Mouse (Mus musculus): Measurements from ENCODE around the gene Gm20388. TPM values are rescaled to one million over a fixed set of nuclear protein-coding genes. Genes with fewer than 3 reads are reported as not detected.

Gm20388 gene
- polyA plus RNA-seq, 1 experiment from 2014 or later = not detected

DNA sequence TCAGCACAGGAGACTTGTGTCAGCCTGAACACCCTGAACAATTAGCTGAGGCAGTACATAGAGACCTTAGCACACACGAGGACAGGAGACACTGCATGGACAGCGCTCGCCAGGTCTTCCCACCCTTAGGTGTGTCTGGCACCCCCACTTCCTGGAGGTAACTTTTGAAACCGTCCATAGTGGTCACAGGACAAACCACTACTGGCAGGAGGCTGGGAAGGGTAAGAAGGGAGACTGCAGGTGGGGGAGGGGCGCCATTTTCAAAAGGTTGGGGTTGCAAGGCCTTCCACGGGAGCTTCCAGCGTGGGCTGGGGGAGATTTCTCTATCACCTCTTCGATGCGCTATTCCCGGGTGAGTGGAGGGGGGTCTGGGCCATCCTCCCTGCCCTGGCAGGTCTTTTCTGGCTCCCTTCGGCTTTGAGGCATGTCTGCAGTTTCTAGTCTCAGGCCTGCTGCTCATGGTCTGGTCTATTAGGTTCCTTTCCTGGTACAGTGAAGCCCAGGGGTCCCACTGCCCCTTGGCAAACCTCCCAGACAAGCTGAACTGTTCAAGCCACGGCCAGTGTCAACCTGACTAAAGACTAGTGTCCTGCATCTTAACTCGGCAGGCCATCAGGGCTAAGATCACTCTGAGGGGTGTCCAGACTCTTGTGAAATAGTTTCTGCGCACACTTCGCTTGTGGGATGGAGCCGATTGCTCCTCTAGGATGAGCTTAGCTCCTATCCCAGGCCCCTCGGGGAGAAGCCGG lies 2521.2 kb downstream of the Gm20388 start:
- H3K9ac ChIP-seq = peak overlapping the region; percentile 46
- no peaks in the 10 kb centered on the region for H3K9me3 ChIP-seq (ENCODE audit: control insufficient read depth, low read length)
- no peak for ATAC-seq (ENCODE audit: low FRiP score)
- peaks cover 6% of the 10 kb centered on the region; the same call in 1 of the 2 replicates for H3K27me3 ChIP-seq (ENCODE audit: control insufficient read depth, insufficient read depth, low read length)
- H3K36me3 ChIP-seq (replicated peaks; ENCODE audit: control insufficient read depth, insufficient read depth) = peaks cover 36% of the 10 kb centered on the region
- 44% methylated on average over 18 of the region's 18 CpGs for WGBS
- H3K4me1 ChIP-seq (replicated peaks; ENCODE audit: control insufficient read depth, insufficient read depth, low read length) = peaks cover 9% of the 10 kb centered on the region
- DNase-seq (ENCODE audit: low spot score) = no peak
- H3K27ac ChIP-seq = no peak overlapping the region
- H3K4me2 ChIP-seq (replicated peaks) = peak overlapping the region; percentile 52
- peak overlapping the region; percentile 30 for H3K4me3 ChIP-seq (replicated peaks; ENCODE audit: low read length)

DNA sequence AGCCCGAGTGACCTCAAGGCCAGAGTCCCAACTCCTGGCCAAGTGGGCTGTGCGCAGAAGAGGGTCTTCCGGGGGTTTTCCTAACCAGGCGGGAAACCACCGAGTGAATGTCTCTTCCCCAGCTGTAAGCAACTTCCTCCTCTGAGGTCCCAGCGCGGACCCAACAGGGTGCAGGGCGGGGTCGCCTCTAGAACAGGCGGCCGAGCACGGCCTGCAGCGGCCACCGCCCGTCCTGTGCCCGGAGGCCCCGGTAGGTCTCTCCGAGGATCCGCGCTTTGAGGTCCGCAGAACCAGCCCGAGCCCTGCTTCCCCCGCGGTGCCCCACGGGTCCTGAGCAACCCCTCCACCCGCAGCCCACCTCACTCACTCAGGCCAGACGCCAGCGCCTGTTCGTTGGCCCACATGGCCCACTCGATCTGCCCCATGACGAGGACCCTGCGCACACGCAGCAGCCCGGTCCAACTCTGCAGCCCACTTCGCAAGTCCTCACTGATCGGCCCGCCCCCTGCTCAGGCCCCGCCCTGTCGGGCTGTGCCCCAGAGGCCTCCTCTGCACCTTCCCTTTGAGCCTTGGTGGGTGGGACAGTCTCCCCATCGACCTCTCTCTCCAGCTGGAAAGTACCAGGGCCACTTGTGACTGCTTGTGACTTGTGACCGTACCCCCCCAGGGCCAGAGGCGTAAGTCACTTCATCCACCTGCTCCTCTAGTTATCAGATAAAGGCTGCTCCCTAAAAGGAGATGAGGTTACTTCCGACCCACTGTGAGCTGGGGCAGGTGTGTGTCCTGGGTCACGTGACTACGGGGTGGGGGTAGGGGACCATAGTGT lies 2522.0 kb downstream of the Gm20388 start, which contains the start of gene Cyba:
Gene Cyba, minus strand, starts transcription at position 488 of the 826 bp plus-strand sequence.
- Histone ChIP-seq H3K27ac (no peak within 1 kb of the TSS), H3K4me1 (replicated peaks; ENCODE audit: control insufficient read depth, insufficient read depth, low read length) (peaks cover 9% of the 10 kb centered on the region)
- WGBS = 7% methylated on average over 44 of the region's 45 CpGs

DNA sequence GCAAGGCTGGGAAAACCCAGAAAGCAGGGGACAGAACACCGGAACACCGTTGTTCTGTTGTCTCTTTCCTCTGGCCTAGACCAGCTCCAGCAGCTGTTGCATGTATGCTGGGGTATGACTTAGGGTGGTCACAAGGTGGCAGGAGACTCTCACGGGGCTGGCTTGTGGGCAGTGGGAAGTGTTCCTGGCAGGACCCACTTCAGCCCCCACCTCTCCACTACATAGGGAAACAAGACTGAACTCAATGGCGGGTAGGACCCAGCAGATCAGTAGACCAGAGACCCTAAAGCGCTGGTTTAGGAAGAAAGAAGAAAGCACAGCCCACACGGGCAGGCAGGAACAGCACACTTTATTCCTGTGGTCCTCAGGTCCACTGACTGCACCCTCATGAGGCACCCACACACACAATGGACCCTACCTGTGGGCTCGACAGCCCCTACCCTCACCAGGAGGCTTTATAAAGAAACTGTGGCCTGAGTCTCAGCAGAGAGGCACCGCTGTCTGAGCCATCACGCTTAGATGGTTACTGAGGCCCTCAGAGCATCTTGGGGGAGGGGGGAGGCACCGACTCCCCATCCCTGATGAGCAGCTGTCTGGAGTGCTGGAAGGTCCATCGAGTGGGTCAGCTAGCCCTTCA lies 2522.7 kb downstream of the Gm20388 start:
- ATAC-seq (ENCODE audit: low FRiP score) = no peak
- Histone ChIP-seq H3K9ac (no peak overlapping the region), H3K9me3 (ENCODE audit: control insufficient read depth, low read length) (no peaks in the 10 kb centered on the region), H3K4me2 (replicated peaks) (no peak overlapping the region; the same call in 1 of the 2 replicates), H3K27ac (no peak overlapping the region), H3K27me3 (ENCODE audit: control insufficient read depth, insufficient read depth, low read length) (peaks cover 6% of the 10 kb centered on the region; the same call in 1 of the 2 replicates), H3K4me3 (replicated peaks; ENCODE audit: low read length) (no peak overlapping the region), H3K4me1 (replicated peaks; ENCODE audit: control insufficient read depth, insufficient read depth, low read length) (peaks cover 9% of the 10 kb centered on the region), H3K36me3 (replicated peaks; ENCODE audit: control insufficient read depth, insufficient read depth) (peaks cover 50% of the 10 kb centered on the region)
- 76% methylated on average over 11 of the region's 11 CpGs for WGBS
- no peak for DNase-seq (ENCODE audit: low spot score)

More for the DNA sequence above, 2522.0 kb downstream of the Gm20388 start, which contains the start of gene Cyba:
- ATAC-seq (ENCODE audit: low FRiP score) = peak; percentile 55; the same call in 1 of the 2 replicates
- peaks cover 43% of the 10 kb centered on the region for H3K36me3 ChIP-seq (replicated peaks; ENCODE audit: control insufficient read depth, insufficient read depth)
- no peak for DNase-seq (ENCODE audit: low spot score)
- H3K27me3 ChIP-seq (ENCODE audit: control insufficient read depth, insufficient read depth, low read length) = peaks cover 6% of the 10 kb centered on the region; the same call in 1 of the 2 replicates
- H3K4me3 ChIP-seq (replicated peaks; ENCODE audit: low read length) = peak within 1 kb of the TSS; percentile 30
- H3K4me2 ChIP-seq (replicated peaks) = peak within 1 kb of the TSS; percentile 52
- peak within 1 kb of the TSS; percentile 46 for H3K9ac ChIP-seq
- no peaks in the 10 kb centered on the region for H3K9me3 ChIP-seq (ENCODE audit: control insufficient read depth, low read length)

DNA sequence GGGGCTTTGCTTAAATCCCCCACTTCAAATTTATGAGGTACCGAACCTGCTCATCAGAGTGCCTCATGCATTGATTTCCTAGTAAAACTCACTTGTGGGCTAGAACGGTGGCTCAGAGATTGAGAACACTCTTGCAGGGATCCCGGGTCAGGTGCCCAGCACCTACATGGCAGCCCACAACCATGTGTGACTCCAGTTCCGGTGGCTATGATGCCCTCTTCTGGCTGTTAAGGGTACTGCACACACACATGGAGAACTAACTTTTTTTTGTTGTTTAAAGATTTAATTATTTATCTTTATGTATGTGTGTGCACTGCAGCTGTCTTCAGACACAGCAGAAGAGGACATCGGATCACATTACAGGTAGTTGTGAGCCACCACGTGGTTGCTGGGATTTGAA lies 2524.7 kb downstream of the Gm20388 start:
- Histone ChIP-seq H3K9me3 (ENCODE audit: control insufficient read depth, low read length) (no peaks in the 10 kb centered on the region), H3K27me3 (ENCODE audit: control insufficient read depth, insufficient read depth, low read length) (peaks cover 6% of the 10 kb centered on the region; the same call in 1 of the 2 replicates), H3K27ac (no peak overlapping the region), H3K4me1 (replicated peaks; ENCODE audit: control insufficient read depth, insufficient read depth, low read length) (peaks cover 9% of the 10 kb centered on the region), H3K4me2 (replicated peaks) (no peak overlapping the region), H3K36me3 (replicated peaks; ENCODE audit: control insufficient read depth, insufficient read depth) (peaks cover 61% of the 10 kb centered on the region), H3K4me3 (replicated peaks; ENCODE audit: low read length) (no peak overlapping the region), H3K9ac (no peak overlapping the region)
- 93% methylated on average over 6 of the region's 6 CpGs for WGBS
- ATAC-seq (ENCODE audit: low FRiP score) (no peak), DNase-seq (ENCODE audit: low spot score) (no peak)

DNA sequence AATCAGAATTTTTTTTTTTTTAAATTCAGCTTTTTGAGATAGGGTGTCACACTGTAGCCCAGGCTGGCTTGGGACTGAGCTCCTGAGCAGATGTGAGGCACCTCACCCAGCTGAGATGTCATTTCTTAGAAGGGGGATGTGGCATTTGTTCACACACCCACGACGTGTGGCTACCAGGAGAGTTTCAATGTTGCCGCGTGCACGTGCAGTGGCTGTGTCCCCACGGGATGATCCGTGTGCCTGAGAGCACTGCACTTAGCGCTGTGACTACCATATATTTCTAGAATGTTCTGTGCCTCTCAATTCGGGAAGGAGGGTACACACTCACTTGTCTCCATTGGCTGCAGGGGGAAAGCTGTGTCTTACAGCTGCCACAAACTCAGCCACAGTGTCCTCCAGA lies 2525.5 kb downstream of the Gm20388 start:
- ATAC-seq (ENCODE audit: low FRiP score) (no peak), DNase-seq (ENCODE audit: low spot score) (no peak)
- Histone ChIP-seq H3K4me3 (replicated peaks; ENCODE audit: low read length) (no peak overlapping the region), H3K27me3 (ENCODE audit: control insufficient read depth, insufficient read depth, low read length) (peaks cover 6% of the 10 kb centered on the region; the same call in 1 of the 2 replicates), H3K4me2 (replicated peaks) (no peak overlapping the region), H3K9me3 (ENCODE audit: control insufficient read depth, low read length) (no peaks in the 10 kb centered on the region), H3K9ac (no peak overlapping the region), H3K36me3 (replicated peaks; ENCODE audit: control insufficient read depth, insufficient read depth) (peaks cover 61% of the 10 kb centered on the region), H3K27ac (no peak overlapping the region), H3K4me1 (replicated peaks; ENCODE audit: control insufficient read depth, insufficient read depth, low read length) (peaks cover 9% of the 10 kb centered on the region)
- WGBS = 95% methylated on average over 9 of the region's 9 CpGs

DNA sequence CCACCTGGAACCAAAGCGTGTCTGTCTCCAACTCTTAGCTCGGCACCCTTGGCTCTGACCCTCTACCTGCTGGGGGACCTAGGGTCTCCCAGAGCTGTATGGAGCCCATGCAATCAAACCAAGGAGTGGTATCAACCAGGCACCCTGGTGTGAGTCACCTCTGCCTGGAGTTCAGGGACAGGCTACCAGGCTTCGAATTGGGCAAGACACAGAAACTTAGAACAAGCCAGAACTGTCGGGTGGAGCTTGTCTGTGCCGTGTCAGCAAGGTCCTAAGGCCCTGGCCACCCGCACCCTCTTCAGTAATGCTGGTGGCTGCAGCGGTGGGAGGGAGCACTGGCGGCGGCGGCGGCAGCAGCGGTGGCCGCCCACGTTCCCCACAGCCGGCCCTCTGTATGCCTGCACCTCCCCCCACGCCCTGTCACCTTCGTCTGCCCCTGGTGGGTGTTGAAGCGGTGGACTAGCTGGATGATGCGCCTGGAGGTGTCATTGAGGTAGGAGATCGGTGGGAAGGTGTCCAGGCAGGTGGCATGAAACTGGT lies 2526.0 kb downstream of the Gm20388 start:
- Histone ChIP-seq H3K27ac (no peak overlapping the region), H3K4me3 (replicated peaks; ENCODE audit: low read length) (no peak overlapping the region), H3K27me3 (ENCODE audit: control insufficient read depth, insufficient read depth, low read length) (peaks cover 6% of the 10 kb centered on the region; the same call in 1 of the 2 replicates), H3K4me2 (replicated peaks) (no peak overlapping the region), H3K36me3 (replicated peaks; ENCODE audit: control insufficient read depth, insufficient read depth) (peaks cover 61% of the 10 kb centered on the region), H3K4me1 (replicated peaks; ENCODE audit: control insufficient read depth, insufficient read depth, low read length) (peaks cover 6% of the 10 kb centered on the region), H3K9me3 (ENCODE audit: control insufficient read depth, low read length) (no peaks in the 10 kb centered on the region), H3K9ac (no peak overlapping the region)
- WGBS = 90% methylated on average over 14 of the region's 20 CpGs
- DNase-seq (ENCODE audit: low spot score) = no peak
- ATAC-seq (ENCODE audit: low FRiP score) = no peak

DNA sequence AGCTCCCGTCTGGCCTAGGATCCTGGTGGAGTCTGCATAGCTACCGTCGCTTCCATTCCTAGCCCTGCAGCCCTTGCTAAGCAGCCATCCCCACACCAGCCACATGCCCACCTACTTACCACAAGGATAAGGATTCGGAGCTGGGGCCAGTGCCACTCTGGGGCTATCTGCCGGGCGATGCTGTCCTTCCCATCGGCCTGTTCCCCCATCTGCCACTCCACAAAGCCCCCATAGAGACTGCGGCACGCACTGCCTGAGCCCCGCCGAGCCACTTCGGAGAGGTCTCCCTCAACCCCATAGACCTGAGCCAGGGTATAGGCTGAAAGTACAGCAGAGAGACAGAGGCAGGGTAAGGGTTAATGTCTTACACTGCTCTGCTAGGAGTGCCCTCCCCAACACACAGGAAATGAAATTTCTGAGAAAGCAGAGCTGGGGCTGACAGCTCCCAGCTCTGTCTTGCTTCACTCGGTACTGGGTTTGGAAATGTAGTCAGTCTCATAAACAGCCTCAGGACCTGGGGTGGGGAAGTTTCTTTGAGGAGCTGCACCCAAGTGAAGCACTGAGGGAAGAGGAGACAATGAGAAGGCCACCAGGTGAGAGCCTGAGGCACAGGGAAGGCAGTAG lies 2527.2 kb downstream of the Gm20388 start:
- no peak overlapping the region for H3K9ac ChIP-seq
- no peaks in the 10 kb centered on the region for H3K9me3 ChIP-seq (ENCODE audit: control insufficient read depth, low read length)
- WGBS = 94% methylated on average over 13 of the region's 13 CpGs
- DNase-seq (ENCODE audit: low spot score) (no peak), ATAC-seq (ENCODE audit: low FRiP score) (no peak)
- H3K36me3 ChIP-seq (replicated peaks; ENCODE audit: control insufficient read depth, insufficient read depth) = peaks cover 61% of the 10 kb centered on the region
- H3K27ac ChIP-seq = no peak overlapping the region
- no peak overlapping the region for H3K4me3 ChIP-seq (replicated peaks; ENCODE audit: low read length)
- peaks cover 10% of the 10 kb centered on the region; the same call in 1 of the 2 replicates for H3K4me1 ChIP-seq (replicated peaks; ENCODE audit: control insufficient read depth, insufficient read depth, low read length)
- no peak overlapping the region for H3K4me2 ChIP-seq (replicated peaks)
- H3K27me3 ChIP-seq (ENCODE audit: control insufficient read depth, insufficient read depth, low read length) = peaks cover 3% of the 10 kb centered on the region; the same call in 1 of the 2 replicates

DNA sequence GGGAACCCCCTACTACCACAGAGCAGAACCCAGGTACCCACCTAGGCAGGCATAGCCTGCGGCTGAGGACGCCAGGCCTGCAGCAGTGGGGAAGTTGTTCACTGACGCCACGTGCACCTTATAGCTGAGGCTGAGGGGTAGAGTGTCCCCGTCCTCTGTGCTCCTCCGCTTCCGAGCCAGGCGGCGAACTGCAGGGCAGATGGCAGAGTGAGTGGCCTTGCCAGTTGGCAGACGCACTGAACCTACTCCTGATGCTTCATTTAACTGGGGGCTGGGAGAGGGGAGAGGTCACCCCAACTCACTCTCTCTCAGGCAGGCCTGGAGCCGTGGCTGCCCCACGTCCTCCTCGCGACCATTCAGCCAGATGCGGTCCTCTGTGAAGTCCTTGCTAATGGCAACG lies 2528.7 kb downstream of the Gm20388 start:
- Histone ChIP-seq H3K4me3 (replicated peaks; ENCODE audit: low read length) (no peak overlapping the region), H3K27ac (no peak overlapping the region), H3K4me1 (replicated peaks; ENCODE audit: control insufficient read depth, insufficient read depth, low read length) (peaks cover 10% of the 10 kb centered on the region; the same call in 1 of the 2 replicates), H3K9me3 (ENCODE audit: control insufficient read depth, low read length) (no peaks in the 10 kb centered on the region), H3K36me3 (replicated peaks; ENCODE audit: control insufficient read depth, insufficient read depth) (peaks cover 49% of the 10 kb centered on the region), H3K27me3 (ENCODE audit: control insufficient read depth, insufficient read depth, low read length) (no peaks in the 10 kb centered on the region), H3K4me2 (replicated peaks) (no peak overlapping the region), H3K9ac (no peak overlapping the region)
- no peak for ATAC-seq (ENCODE audit: low FRiP score)
- WGBS = 96% methylated on average over 16 of the region's 16 CpGs
- no peak for DNase-seq (ENCODE audit: low spot score)
